Mouse (Mus musculus): ENCODE data around the gene Clec16a.
A peak's percentile ranks its signal among the peaks of the same experiment; 100 is the strongest.

Gene Clec16a

GRCm38 (mm10) chr16:10536323-10536722 is 8.8 kb upstream of the Clec16a start:
- DNase-seq: no peak

GRCm38 (mm10) chr16:10536961-10537360 is 8.2 kb upstream of the Clec16a start:
- DNase-seq: no peak

- DNase-seq: peak; percentile 58
Observed at GRCm38 (mm10) chr16:10540763-10541597, 4.2 kb upstream of the Clec16a start.

- peak; percentile 70 for DNase-seq
Observed at GRCm38 (mm10) chr16:10541598-10541930, 3.6 kb upstream of the Clec16a start.

- DNase-seq: peak; percentile 63
Observed at GRCm38 (mm10) chr16:10542266-10542665, 2.9 kb upstream of the Clec16a start.

- DNase-seq: peak; percentile 98
Observed at GRCm38 (mm10) chr16:10542698-10543365, 2.3 kb upstream of the Clec16a start, which contains the start of gene Dexi. TSS of gene Dexi (minus strand) at chr16:10543054.

- DNase-seq: peak; percentile 55
Observed at GRCm38 (mm10) chr16:10546865-10547264, 1.7 kb downstream of the Clec16a start.

GRCm38 (mm10) chr16:10548938-10549337 is 3.8 kb downstream of the Clec16a start:
- no peak for DNase-seq

- no peak for DNase-seq
Observed at GRCm38 (mm10) chr16:10549600-10549999, 4.5 kb downstream of the Clec16a start.

- no peak for DNase-seq
Observed at GRCm38 (mm10) chr16:10551592-10551991, 6.5 kb downstream of the Clec16a start.

GRCm38 (mm10) chr16:10553858-10554257 is 8.7 kb downstream of the Clec16a start:
- no peak for DNase-seq

GRCm38 (mm10) chr16:10559991-10560390 is 14.9 kb downstream of the Clec16a start:
- no peak for DNase-seq

- DNase-seq: peak; percentile 74
Observed at GRCm38 (mm10) chr16:10565278-10565885, 20.2 kb downstream of the Clec16a start.

- DNase-seq: no peak
Observed at GRCm38 (mm10) chr16:10567153-10567552, 22.0 kb downstream of the Clec16a start.

GRCm38 (mm10) chr16:10569809-10570395 is 24.8 kb downstream of the Clec16a start:
- DNase-seq: no peak

- DNase-seq: no peak
Observed at GRCm38 (mm10) chr16:10570708-10571107, 25.6 kb downstream of the Clec16a start.

- DNase-seq: no peak
Observed at GRCm38 (mm10) chr16:10571820-10572219, 26.7 kb downstream of the Clec16a start.

GRCm38 (mm10) chr16:10574936-10575335 is 29.8 kb downstream of the Clec16a start:
- no peak for DNase-seq

GRCm38 (mm10) chr16:10575915-10576314 is 30.8 kb downstream of the Clec16a start:
- no peak for DNase-seq

- no peak for DNase-seq
Observed at GRCm38 (mm10) chr16:10577548-10577947, 32.4 kb downstream of the Clec16a start.

- DNase-seq: no peak
Observed at GRCm38 (mm10) chr16:10578376-10578775, 33.2 kb downstream of the Clec16a start.

GRCm38 (mm10) chr16:10581234-10581898 is 36.2 kb downstream of the Clec16a start:
- no peak for DNase-seq

GRCm38 (mm10) chr16:10585165-10585564 is 40.0 kb downstream of the Clec16a start:
- DNase-seq: peak; percentile 22

Measured in cerebellum, adult 11-12 months (tissue).